Mouse (Mus musculus) layer of hippocampus, adult 18-20 months (tissue): ENCODE data around the gene Dcp1a. TPM values are rescaled to one million over a fixed set of nuclear protein-coding genes. Genes with fewer than 3 reads are reported as not detected.

Experiments used
- DNase-seq, 2 experiments: peaks; one replicate each; pipeline ENCODE4 v3.0.0; 2022; ENCODE audit warnings: low spot score in 2 of 2
- microRNA-seq, 2 experiments: library from miRNA; unstranded; fragments of <30 nt; microRNA quantifications; one replicate each; pipeline ENCODE4 v1.2.0; 2021
- total RNA-seq, 2 experiments: library from RNA; stranded (reverse); gene quantifications; 2 replicates each; pipeline ENCODE4 v1.2.3; 2021

Gene Dcp1a
- total RNA-seq, 2 experiments from 2014 or later = 22.8 to 23.2 TPM

GRCm38 (mm10) chr14:30557730-30558129 is 78.4 kb downstream of the Dcp1a start:
- no peak for DNase-seq

- no peak for DNase-seq
These were observed 80.1 kb downstream of the Dcp1a start for GRCm38 (mm10) chr14:30559321-30559850.

GRCm38 (mm10) chr14:30560803-30561389 is 81.6 kb downstream of the Dcp1a start:
- no peak for DNase-seq

GRCm38 (mm10) chr14:30561470-30562187 is 82.3 kb downstream of the Dcp1a start:
- DNase-seq = no peak

- DNase-seq = no peak
These were observed 83.0 kb downstream of the Dcp1a start for GRCm38 (mm10) chr14:30562343-30562742.

GRCm38 (mm10) chr14:30564451-30564850 is 85.1 kb downstream of the Dcp1a start:
- peak in 1 of 2 experiments; percentile 56 for DNase-seq

- DNase-seq = no peak
These were observed 87.0 kb downstream of the Dcp1a start for GRCm38 (mm10) chr14:30566317-30566716.

- no peak for DNase-seq
These were observed 88.7 kb downstream of the Dcp1a start for GRCm38 (mm10) chr14:30568016-30568415.

- no peak for DNase-seq
These were observed 91.0 kb downstream of the Dcp1a start for GRCm38 (mm10) chr14:30570303-30570702.

GRCm38 (mm10) chr14:30572253-30572652 is 92.9 kb downstream of the Dcp1a start:
- no peak for DNase-seq

- DNase-seq = no peak
These were observed 93.9 kb downstream of the Dcp1a start for GRCm38 (mm10) chr14:30573235-30573634.

GRCm38 (mm10) chr14:30573983-30574584 is 94.7 kb downstream of the Dcp1a start:
- peak; percentile 75 to 87 for DNase-seq

- no peak for DNase-seq
These were observed 96.5 kb downstream of the Dcp1a start for GRCm38 (mm10) chr14:30575791-30576190.

GRCm38 (mm10) chr14:30576260-30576659 is 96.9 kb downstream of the Dcp1a start:
- no peak for DNase-seq

Small RNA genes lying within 50 kb of the gene (microRNA-seq; reads per million reads assigned to microRNA genes)
- gene Mir3076 = 6.0 to 6.2 reads per million in 2 experiments

Other genes starting within 250 kb of the Dcp1a start
- 10 to 100 TPM; 39.7 to 43.9 TPM for gene Cacna1d, start 11.9 kb downstream of the Dcp1a start, total RNA-seq
- 100 to 1,000 TPM; 186 to 187 TPM for gene Tkt, start 68.8 kb downstream of the Dcp1a start, total RNA-seq
- gene Prkcd, start 146.7 kb downstream of the Dcp1a start, total RNA-seq = 10 to 100 TPM; 31.5 to 38.1 TPM
- 10 to 100 TPM; 10.9 TPM for gene Rft1, start 174.8 kb downstream of the Dcp1a start, total RNA-seq
- gene Sfmbt1, start 235.3 kb downstream of the Dcp1a start, total RNA-seq = 10 to 100 TPM; 36.4 to 36.5 TPM